Mouse (Mus musculus) embryonic stem cell, embryonic (primary cell): ENCODE measurements around the gene Dhx32.

Source experiments
- CTCF ChIA-PET, 4 experiments: fragments of 300-600 bp in 2 of 4; fragments of 350-600 bp in 2 of 4; sonication (Branson Sonifier 250); formaldehyde crosslinking; loops; one replicate each; lab custom pipeline; 2022; ENCODE audit warnings: inconsistent platforms in 2 of 4; lab: Charles Lee
- POLR2A ChIA-PET, 4 experiments: fragments of 300-600 bp in 2 of 4; fragments of 350-600 bp in 2 of 4; sonication (Branson Sonifier 250); formaldehyde crosslinking; loops; one replicate each; lab custom pipeline; 2022; ENCODE audit warnings: antibody characterized with exemption in 4 of 4, inconsistent platforms in 1 of 4; lab: Charles Lee

Dhx32 gene

GRCm38 (mm10) chr7:133750666-133751065 lies 31.9 kb downstream of the Dhx32 start:
- CTCF ChIA-PET: interaction anchor here in 1 of 4 experiments (1.0 kb wide), 1 partner anchor 9 kb away, joined by 3 read pairs; no protein-coding TSS in a partner anchor
- POLR2A ChIA-PET: interaction anchor here (0.5 to 3.0 kb wide), 6 partner anchors 9 to 995 kb away, joined by 3 to 14 read pairs (median 4); partner anchors contain the start of gene Edrf1 (in 1 of the 4)

- CTCF ChIA-PET: no interaction called here
- POLR2A ChIA-PET: interaction anchor here in 2 of 4 experiments (0.6 to 4.7 kb wide), 5 partner anchors 11 to 99 kb away, joined by 4 to 24 read pairs (median 8); no protein-coding TSS in a partner anchor
These were observed 33.8 kb downstream of the Dhx32 start for GRCm38 (mm10) chr7:133748753-133749152.

- POLR2A ChIA-PET: interaction anchor here in 2 of 4 experiments (0.6 to 4.7 kb wide), 5 partner anchors 12 to 84 kb away, joined by 3 to 24 read pairs (median 7); no protein-coding TSS in a partner anchor
- CTCF ChIA-PET: no interaction called here
These were observed 35.2 kb downstream of the Dhx32 start for GRCm38 (mm10) chr7:133747372-133747771.

- CTCF ChIA-PET: interaction anchor here in 2 of 4 experiments (0.7 to 1.6 kb wide), 5 partner anchors 15 to 107 kb away, joined by 3 to 17 read pairs (median 4); partner anchors contain the start of gene Edrf1 (in 1 of the 2)
- POLR2A ChIA-PET: interaction anchor here in 3 of 4 experiments (0.6 to 3.7 kb wide), 9 partner anchors 11 to 108 kb away, joined by 3 to 25 read pairs (median 5); partner anchors contain the start of genes Dhx32 (in 1 of the 3) and Edrf1 (in 1 of the 3)
These were observed 37.8 kb downstream of the Dhx32 start for GRCm38 (mm10) chr7:133744701-133745100.

GRCm38 (mm10) chr7:133744209-133744608 lies 38.3 kb downstream of the Dhx32 start:
- POLR2A ChIA-PET: interaction anchor here in 3 of 4 experiments (0.6 to 3.7 kb wide), 12 partner anchors 11 to 107 kb away, joined by 3 to 25 read pairs (median 5); partner anchors contain the start of genes Dhx32 (in 1 of the 3) and Edrf1 (in 1 of the 3)

GRCm38 (mm10) chr7:133743611-133744010 lies 38.9 kb downstream of the Dhx32 start:
- CTCF ChIA-PET: interaction anchor here in 1 of 4 experiments (1.0 to 1.6 kb wide), 3 partner anchors 16 to 73 kb away, joined by 3 to 4 read pairs (median 3); no protein-coding TSS in a partner anchor
- POLR2A ChIA-PET: interaction anchor here (0.5 to 3.7 kb wide), 19 partner anchors 8 to 106 kb away, joined by 3 to 25 read pairs (median 4); partner anchors contain the start of genes Fank1 (in 2 of the 4) and Edrf1 (in 1 of the 4)

More at GRCm38 (mm10) chr7:133744209-133744608, 38.3 kb downstream of the Dhx32 start:
- CTCF ChIA-PET: interaction anchor here in 2 of 4 experiments (0.7 to 1.6 kb wide), 5 partner anchors 15 to 107 kb away, joined by 3 to 17 read pairs (median 3); partner anchors contain the start of gene Edrf1 (in 1 of the 2)

- ChIA-PET POLR2A (interaction anchor here (0.7 to 3.7 kb wide), 18 partner anchors 9 to 106 kb away, joined by 3 to 25 read pairs (median 4); partner anchors contain the start of genes Fank1 (in 2 of the 4) and Edrf1 (in 1 of the 4)), CTCF (interaction anchor here in 1 of 4 experiments (1.0 to 1.6 kb wide), 2 partner anchors 17 to 20 kb away, joined by 3 to 4 read pairs; no protein-coding TSS in a partner anchor)
These were observed 39.8 kb downstream of the Dhx32 start for GRCm38 (mm10) chr7:133742530-133743325.

GRCm38 (mm10) chr7:133740558-133740957 lies 42.0 kb downstream of the Dhx32 start:
- ChIA-PET CTCF (no interaction called here), POLR2A (interaction anchor here in 1 of 4 experiments (0.9 to 1.0 kb wide), 2 partner anchors 19 to 24 kb away, joined by 3 to 5 read pairs; no protein-coding TSS in a partner anchor)

GRCm38 (mm10) chr7:133731971-133732645 lies 50.4 kb downstream of the Dhx32 start:
- ChIA-PET POLR2A (interaction anchor here in 1 of 4 experiments (0.7 to 1.9 kb wide), 2 partner anchors 11 to 92 kb away, joined by 4 to 7 read pairs; no protein-coding TSS in a partner anchor), CTCF (no interaction called here)

- ChIA-PET CTCF (interaction anchor here in 1 of 4 experiments (0.6 kb wide), 1 partner anchor 544 kb away, joined by 3 read pairs; no protein-coding TSS in a partner anchor), POLR2A (interaction anchor here in 2 of 4 experiments (0.6 to 1.3 kb wide), 3 partner anchors 13 to 727 kb away, joined by 3 read pairs; no protein-coding TSS in a partner anchor)
These were observed 52.0 kb downstream of the Dhx32 start for GRCm38 (mm10) chr7:133730324-133731191.

GRCm38 (mm10) chr7:133729351-133729750 lies 53.2 kb downstream of the Dhx32 start:
- ChIA-PET CTCF (interaction anchor here in 1 of 4 experiments (0.6 kb wide), 1 partner anchor 173 kb away, joined by 3 read pairs; no protein-coding TSS in a partner anchor), POLR2A (interaction anchor here in 1 of 4 experiments (1.3 kb wide), 1 partner anchor 12 kb away, joined by 3 read pairs; no protein-coding TSS in a partner anchor)

GRCm38 (mm10) chr7:133727027-133727426 lies 55.5 kb downstream of the Dhx32 start:
- ChIA-PET POLR2A (interaction anchor here in 2 of 4 experiments (0.7 to 1.4 kb wide), 6 partner anchors 16 to 90 kb away, joined by 3 to 5 read pairs (median 4); partner anchors contain the start of gene Edrf1 (in 1 of the 2)), CTCF (no interaction called here)

- CTCF ChIA-PET: no interaction called here
These were observed 57.0 kb downstream of the Dhx32 start for GRCm38 (mm10) chr7:133725571-133725970.

GRCm38 (mm10) chr7:133724844-133725243 lies 57.7 kb downstream of the Dhx32 start:
- ChIA-PET CTCF (interaction anchor here in 1 of 4 experiments (0.5 kb wide), 1 partner anchor 92 kb away, joined by 3 read pairs; no protein-coding TSS in a partner anchor), POLR2A (interaction anchor here in 2 of 4 experiments (0.6 to 1.7 kb wide), 9 partner anchors 9 to 87 kb away, joined by 3 to 5 read pairs (median 3); partner anchors contain the start of genes Edrf1 (in 1 of the 2) and Uros (in 1 of the 2))

More at GRCm38 (mm10) chr7:133725571-133725970, 57.0 kb downstream of the Dhx32 start:
- POLR2A ChIA-PET: interaction anchor here in 2 of 4 experiments (0.8 to 1.7 kb wide), 9 partner anchors 8 to 88 kb away, joined by 3 to 5 read pairs (median 4); partner anchors contain the start of genes Edrf1 (in 1 of the 2) and Uros (in 1 of the 2)

GRCm38 (mm10) chr7:133720616-133721015 lies 61.9 kb downstream of the Dhx32 start:
- POLR2A ChIA-PET: interaction anchor here in 2 of 4 experiments (1.0 to 1.1 kb wide), 2 partner anchors 38 to 39 kb away, joined by 3 to 5 read pairs; no protein-coding TSS in a partner anchor
- CTCF ChIA-PET: interaction anchor here in 1 of 4 experiments (1.0 kb wide), 1 partner anchor 39 kb away, joined by 3 read pairs; no protein-coding TSS in a partner anchor

GRCm38 (mm10) chr7:133718580-133718979 lies 63.9 kb downstream of the Dhx32 start:
- ChIA-PET CTCF (no interaction called here), POLR2A (interaction anchor here in 1 of 4 experiments (1.0 to 2.7 kb wide), 2 partner anchors 22 to 31 kb away, joined by 3 to 6 read pairs; no protein-coding TSS in a partner anchor)
